Mouse (Mus musculus): ENCODE measurements around the gene Jup. TPM values are rescaled to one million over a fixed set of nuclear protein-coding genes. Genes with fewer than 3 reads are reported as not detected.

Gene Jup
- 129 TPM for polyA plus RNA-seq (2014; fragmentation: Illumina TruSeq; extraction: RNeasy Lipid Tissue Mini Kit (QIAGEN cat#74804); ENCODE audit: low read depth, low replicate concordance)

GRCm38 (mm10) chr11:100397600-100398389 lies at the start of gene Jup:
Jup (minus strand) TSS chr11:100397763.

GRCm38 (mm10) chr11:100441797-100442196 lies 44.2 kb upstream of the Jup start, which contains the start of the genes Nt5c3b and Klhl10:
Nt5c3b (minus strand) TSS chr11:100441808.
Klhl10 (plus strand) TSS chr11:100441917.

GRCm38 (mm10) chr11:100414914-100415822 lies 17.6 kb upstream of the Jup start, which contains the start of gene Fkbp10:
Fkbp10 (plus strand) TSS chr11:100415697.

GRCm38 (mm10) chr11:100414021-100414913 lies 16.7 kb upstream of the Jup start, which contains the start of gene P3h4:
P3h4 (minus strand) TSS chr11:100414836.

GRCm38 (mm10) chr11:100355972-100356818 lies 41.4 kb downstream of the Jup start, which contains the start of gene Hap1:
Hap1 (minus strand) TSS chr11:100356128.

GRCm38 (mm10) chr11:100333944-100334457 lies 63.6 kb downstream of the Jup start, which contains the start of gene Gast:
Gast (plus strand) TSS chr11:100334407.

GRCm38 (mm10) chr11:100319492-100320171 lies 77.9 kb downstream of the Jup start, which contains the start of gene Eif1:
Eif1 (plus strand) TSS chr11:100319885.

Other genes starting within 250 kb of the Jup start
- 152 TPM for gene Krt19, start 249.1 kb downstream of the Jup start, polyA plus RNA-seq (2014; fragmentation: Illumina TruSeq; extraction: RNeasy Lipid Tissue Mini Kit (QIAGEN cat#74804); ENCODE audit: low read depth, low replicate concordance)
- not detected for gene Krt9, start 204.5 kb downstream of the Jup start, polyA plus RNA-seq (2014; fragmentation: Illumina TruSeq; extraction: RNeasy Lipid Tissue Mini Kit (QIAGEN cat#74804); ENCODE audit: low read depth, low replicate concordance)
- gene Krt14, start 190.2 kb downstream of the Jup start, polyA plus RNA-seq (2014; fragmentation: Illumina TruSeq; extraction: RNeasy Lipid Tissue Mini Kit (QIAGEN cat#74804); ENCODE audit: low read depth, low replicate concordance), result 34.6 TPM
- not detected for gene Krt16, start 148.9 kb downstream of the Jup start, polyA plus RNA-seq (2014; fragmentation: Illumina TruSeq; extraction: RNeasy Lipid Tissue Mini Kit (QIAGEN cat#74804); ENCODE audit: low read depth, low replicate concordance)
- gene Krt17, start 136.7 kb downstream of the Jup start, polyA plus RNA-seq (2014; fragmentation: Illumina TruSeq; extraction: RNeasy Lipid Tissue Mini Kit (QIAGEN cat#74804); ENCODE audit: low read depth, low replicate concordance), result 2.0 TPM
- not detected for gene Krt42, start 127.9 kb downstream of the Jup start, polyA plus RNA-seq (2014; fragmentation: Illumina TruSeq; extraction: RNeasy Lipid Tissue Mini Kit (QIAGEN cat#74804); ENCODE audit: low read depth, low replicate concordance)
- gene Eif1, start 77.9 kb downstream of the Jup start, polyA plus RNA-seq (2014; fragmentation: Illumina TruSeq; extraction: RNeasy Lipid Tissue Mini Kit (QIAGEN cat#74804); ENCODE audit: low read depth, low replicate concordance), result 496 TPM
- gene Gast, start 63.4 kb downstream of the Jup start, polyA plus RNA-seq (2014; fragmentation: Illumina TruSeq; extraction: RNeasy Lipid Tissue Mini Kit (QIAGEN cat#74804); ENCODE audit: low read depth, low replicate concordance), result not detected
- 33.4 TPM for gene Hap1, start 41.6 kb downstream of the Jup start, polyA plus RNA-seq (2014; fragmentation: Illumina TruSeq; extraction: RNeasy Lipid Tissue Mini Kit (QIAGEN cat#74804); ENCODE audit: low read depth, low replicate concordance)
- 22.9 TPM for gene P3h4, start 17.1 kb upstream of the Jup start, polyA plus RNA-seq (2014; fragmentation: Illumina TruSeq; extraction: RNeasy Lipid Tissue Mini Kit (QIAGEN cat#74804); ENCODE audit: low read depth, low replicate concordance)
- 17.5 TPM for gene Fkbp10, start 17.9 kb upstream of the Jup start, polyA plus RNA-seq (2014; fragmentation: Illumina TruSeq; extraction: RNeasy Lipid Tissue Mini Kit (QIAGEN cat#74804); ENCODE audit: low read depth, low replicate concordance)
- gene Nt5c3b, start 44.0 kb upstream of the Jup start, polyA plus RNA-seq (2014; fragmentation: Illumina TruSeq; extraction: RNeasy Lipid Tissue Mini Kit (QIAGEN cat#74804); ENCODE audit: low read depth, low replicate concordance), result 33.0 TPM
- gene Klhl10, start 44.2 kb upstream of the Jup start, polyA plus RNA-seq (2014; fragmentation: Illumina TruSeq; extraction: RNeasy Lipid Tissue Mini Kit (QIAGEN cat#74804); ENCODE audit: low read depth, low replicate concordance), result 12.0 TPM
- gene Klhl11, start 75.0 kb upstream of the Jup start, polyA plus RNA-seq (2014; fragmentation: Illumina TruSeq; extraction: RNeasy Lipid Tissue Mini Kit (QIAGEN cat#74804); ENCODE audit: low read depth, low replicate concordance), result 3.8 TPM
- 416 TPM for gene Acly, start 130.2 kb upstream of the Jup start, polyA plus RNA-seq (2014; fragmentation: Illumina TruSeq; extraction: RNeasy Lipid Tissue Mini Kit (QIAGEN cat#74804); ENCODE audit: low read depth, low replicate concordance)
- 7.9 TPM for gene Ttc25, start 147.8 kb upstream of the Jup start, polyA plus RNA-seq (2014; fragmentation: Illumina TruSeq; extraction: RNeasy Lipid Tissue Mini Kit (QIAGEN cat#74804); ENCODE audit: low read depth, low replicate concordance)
- 21.8 TPM for gene Cnp, start 177.1 kb upstream of the Jup start, polyA plus RNA-seq (2014; fragmentation: Illumina TruSeq; extraction: RNeasy Lipid Tissue Mini Kit (QIAGEN cat#74804); ENCODE audit: low read depth, low replicate concordance)
- 36.0 TPM for gene Nkiras2, start 221.5 kb upstream of the Jup start, polyA plus RNA-seq (2014; fragmentation: Illumina TruSeq; extraction: RNeasy Lipid Tissue Mini Kit (QIAGEN cat#74804); ENCODE audit: low read depth, low replicate concordance)
- gene Dnajc7, start 222.4 kb upstream of the Jup start, polyA plus RNA-seq (2014; fragmentation: Illumina TruSeq; extraction: RNeasy Lipid Tissue Mini Kit (QIAGEN cat#74804); ENCODE audit: low read depth, low replicate concordance), result 171 TPM